Mouse (Mus musculus) left cerebral cortex, postnatal 36 days (tissue): ENCODE data around the gene Ltbp3. TPM values are rescaled to one million over a fixed set of nuclear protein-coding genes. Genes with fewer than 3 reads are reported as not detected.
A peak's percentile ranks its signal among the peaks of the same experiment; 100 is the strongest.

Source experiments
- DNase-seq, 2 experiments: peaks; one replicate each; pipeline ENCODE4 v3.0.0; 2021 to 2022; ENCODE audit warnings: low spot score in 2 of 2, mixed read lengths in 1 of 2
- intact Hi-C: fragments of 180-260 bp; cut with DNase I; formaldehyde crosslinking; loops from one replicate; pipeline ENCODE4 v1.15.1; 2025
- total RNA-seq, 2 experiments: library from RNA; stranded (reverse); gene quantifications; 2 replicates each; pipeline ENCODE4 v1.2.3; 2021

The Ltbp3 gene
- total RNA-seq, 2 experiments from 2014 or later, result 25.1 to 40.3 TPM

DNA sequence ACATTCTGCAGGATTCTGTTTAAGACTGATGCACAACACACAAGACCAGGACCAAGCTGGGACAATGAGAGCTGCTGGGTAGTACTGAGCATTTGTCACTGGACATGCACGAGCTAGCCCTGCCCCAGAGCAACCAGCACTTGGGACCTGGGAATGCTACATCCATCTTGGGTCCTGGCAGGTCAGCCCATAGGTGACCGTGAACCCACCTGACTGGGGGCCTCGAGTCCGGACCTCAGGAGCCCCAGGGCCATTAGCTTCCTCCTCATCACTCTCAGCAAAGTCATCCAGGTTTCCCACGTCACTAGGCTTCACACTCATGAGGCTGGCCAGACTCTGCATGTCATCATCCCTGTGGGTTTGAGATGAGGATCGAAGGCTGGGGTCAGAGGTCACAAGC, 19.5 kb upstream of the Ltbp3 start:
- DNase-seq, result no peak

DNA sequence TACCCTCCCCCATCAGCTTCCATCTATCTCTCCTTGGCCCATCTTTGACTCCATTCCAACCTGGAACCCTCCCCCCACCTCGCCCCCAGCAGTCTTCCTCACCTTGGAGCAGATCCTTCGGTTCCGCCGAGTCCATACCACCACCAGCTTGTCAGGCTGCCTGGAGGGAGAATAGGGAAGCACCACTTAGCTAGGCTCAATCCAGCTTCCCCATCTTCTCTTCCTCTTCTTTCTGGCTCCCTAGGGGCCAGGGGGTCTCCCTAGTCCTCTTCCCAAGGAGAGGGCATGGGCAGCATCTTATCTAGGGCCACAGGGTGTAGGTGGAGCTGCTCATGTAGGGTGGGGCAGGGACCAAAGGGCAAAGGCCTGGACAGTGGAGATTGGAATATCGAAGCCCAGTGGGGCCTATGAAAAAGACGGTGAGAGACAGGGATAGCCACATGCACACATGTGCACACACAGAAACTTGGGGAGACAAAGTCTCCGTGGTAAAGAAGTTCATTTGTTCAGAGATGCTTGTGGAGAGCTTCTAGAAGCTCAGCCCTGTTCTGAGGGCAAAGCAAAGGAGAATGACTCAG, 17.8 kb upstream of the Ltbp3 start:
- no peak for DNase-seq
- intact Hi-C loops, result no loop called here

More for the DNA sequence above, 19.5 kb upstream of the Ltbp3 start:
- intact Hi-C loops, result no loop called here

- intact Hi-C loops, result no loop called here
- DNase-seq, result no peak
Measured at GRCm38 (mm10) chr19:5723934-5724548, 16.7 kb upstream of the Ltbp3 start.

- intact Hi-C loops, result no loop called here
- DNase-seq, result no peak
Measured at GRCm38 (mm10) chr19:5724549-5724941, 16.2 kb upstream of the Ltbp3 start.

- intact Hi-C loops, result no loop called here
- DNase-seq, result no peak
Measured at GRCm38 (mm10) chr19:5725029-5725707, 15.5 kb upstream of the Ltbp3 start.

- intact Hi-C loops, result loop anchor here (2.0 kb wide), 1 partner anchor 15 kb away; no protein-coding TSS in a partner anchor
- no peak for DNase-seq
Measured at GRCm38 (mm10) chr19:5725767-5726515, 14.8 kb upstream of the Ltbp3 start, which contains the start of gene Ehbp1l1. Gene Ehbp1l1, minus strand, starts transcription at chr19:5726317.

DNA sequence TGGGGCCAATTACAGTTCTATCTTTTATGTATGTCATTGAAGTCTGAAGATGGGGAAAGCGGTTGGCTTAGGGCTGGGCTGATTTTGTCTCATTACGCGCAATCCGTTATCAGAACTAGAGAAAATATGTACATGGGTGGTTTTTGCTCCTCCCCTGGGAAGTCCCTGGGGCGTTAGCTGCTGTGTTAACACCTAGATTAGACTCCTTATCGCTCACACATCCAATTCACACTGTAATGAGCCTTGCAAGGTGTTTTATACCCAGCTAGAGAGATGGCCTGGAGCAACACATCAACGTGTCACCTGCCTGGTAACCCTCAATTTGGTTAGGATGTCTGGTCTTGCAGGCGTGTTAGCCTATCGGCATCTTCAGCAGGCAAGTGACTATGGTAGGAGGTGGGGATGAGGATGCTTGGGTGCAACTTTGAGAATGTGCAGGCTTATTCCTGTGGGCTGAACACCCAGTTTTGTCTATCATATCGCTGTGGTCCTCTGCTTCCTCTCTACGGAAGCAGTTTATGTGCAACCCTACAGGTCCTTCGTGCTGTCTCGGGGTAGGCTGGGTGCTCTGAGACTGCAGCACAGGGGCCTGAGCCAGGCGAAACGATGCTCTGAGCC, 13.6 kb upstream of the Ltbp3 start:
- DNase-seq, result no peak
- intact Hi-C loops, result loop anchor here (2.0 kb wide), 1 partner anchor 16 kb away; no protein-coding TSS in a partner anchor

- DNase-seq, result peak; percentile 82 to 84
- intact Hi-C loops, result loop anchor here (2.0 kb wide), 3 partner anchors 17 to 43 kb away; partner anchors contain the start of genes Map3k11, Pcnx3 and Scyl1
Measured at GRCm38 (mm10) chr19:5727701-5728100, 13.0 kb upstream of the Ltbp3 start.

DNA sequence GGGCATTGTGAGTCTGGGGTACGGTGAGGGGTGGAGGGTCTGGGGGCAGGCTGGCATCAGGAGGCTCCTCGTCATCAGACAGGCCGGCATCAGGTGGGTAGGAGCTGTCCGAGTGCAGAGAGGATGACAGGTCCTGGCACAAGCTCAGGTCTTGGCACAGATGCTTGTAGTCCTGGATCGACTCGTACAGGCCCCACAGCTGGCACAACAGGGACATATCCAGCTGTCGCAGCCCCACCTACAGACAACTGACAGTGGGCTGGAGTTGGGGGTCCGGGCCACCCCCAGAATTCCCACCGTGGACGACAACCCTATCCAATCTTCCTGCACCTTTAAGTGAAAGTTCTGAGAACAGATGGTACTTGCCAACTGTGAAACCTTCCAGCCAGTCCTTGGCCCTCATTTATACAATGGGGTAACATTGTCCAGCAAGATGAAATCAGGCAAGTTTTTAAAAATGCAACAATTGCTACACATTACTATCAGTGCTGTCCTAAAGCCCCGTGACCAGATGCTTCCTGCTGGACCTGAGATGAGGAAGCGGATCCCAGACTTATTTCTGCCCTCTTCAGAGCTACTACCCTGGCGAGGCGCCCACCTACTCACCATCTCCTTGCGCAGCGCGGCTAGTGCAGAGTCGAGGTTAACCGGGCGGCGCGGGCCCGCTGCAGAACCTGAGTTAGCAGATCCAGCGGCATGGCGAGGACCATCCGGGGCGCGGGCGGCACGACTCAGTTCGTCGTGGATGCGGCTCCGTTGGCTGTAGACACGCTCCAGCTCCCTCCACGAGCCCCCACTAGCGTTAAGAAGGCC, 11.9 kb upstream of the Ltbp3 start:
- intact Hi-C loops, result loop anchor here (2.0 kb wide), 2 partner anchors 40 to 42 kb away; partner anchors contain the start of genes Map3k11, Pcnx3 and Scyl1

DNA sequence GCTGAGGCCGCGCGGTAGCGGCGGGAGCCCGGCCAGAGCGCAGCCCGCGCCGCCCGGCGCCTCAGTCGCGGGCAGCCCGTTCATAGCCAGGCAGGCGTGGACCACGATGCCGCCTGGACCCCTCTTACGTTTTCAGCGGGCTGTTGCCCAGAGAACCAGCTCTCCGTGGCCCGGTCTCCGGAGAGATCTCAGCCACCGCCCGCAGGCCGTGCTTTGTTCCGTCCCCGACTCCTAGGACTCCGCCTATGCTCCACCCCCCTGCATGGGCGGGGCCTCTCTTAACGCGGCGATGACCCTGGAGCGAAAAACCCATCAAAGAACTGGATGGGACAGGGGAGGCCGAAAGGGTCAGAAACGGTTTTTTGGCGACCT, 11.3 kb upstream of the Ltbp3 start, which contains the start of gene Fam89b:
Fam89b (minus strand) TSS at position 210 of the 372 bp plus-strand sequence.
- intact Hi-C loops, result loop anchor here (2.0 kb wide), 2 partner anchors 41 kb away; partner anchors contain the start of genes Map3k11, Pcnx3 and Scyl1
- DNase-seq, result peak; percentile 83

More for the DNA sequence above, 11.9 kb upstream of the Ltbp3 start:
- peak; percentile 64 to 67 for DNase-seq

DNA sequence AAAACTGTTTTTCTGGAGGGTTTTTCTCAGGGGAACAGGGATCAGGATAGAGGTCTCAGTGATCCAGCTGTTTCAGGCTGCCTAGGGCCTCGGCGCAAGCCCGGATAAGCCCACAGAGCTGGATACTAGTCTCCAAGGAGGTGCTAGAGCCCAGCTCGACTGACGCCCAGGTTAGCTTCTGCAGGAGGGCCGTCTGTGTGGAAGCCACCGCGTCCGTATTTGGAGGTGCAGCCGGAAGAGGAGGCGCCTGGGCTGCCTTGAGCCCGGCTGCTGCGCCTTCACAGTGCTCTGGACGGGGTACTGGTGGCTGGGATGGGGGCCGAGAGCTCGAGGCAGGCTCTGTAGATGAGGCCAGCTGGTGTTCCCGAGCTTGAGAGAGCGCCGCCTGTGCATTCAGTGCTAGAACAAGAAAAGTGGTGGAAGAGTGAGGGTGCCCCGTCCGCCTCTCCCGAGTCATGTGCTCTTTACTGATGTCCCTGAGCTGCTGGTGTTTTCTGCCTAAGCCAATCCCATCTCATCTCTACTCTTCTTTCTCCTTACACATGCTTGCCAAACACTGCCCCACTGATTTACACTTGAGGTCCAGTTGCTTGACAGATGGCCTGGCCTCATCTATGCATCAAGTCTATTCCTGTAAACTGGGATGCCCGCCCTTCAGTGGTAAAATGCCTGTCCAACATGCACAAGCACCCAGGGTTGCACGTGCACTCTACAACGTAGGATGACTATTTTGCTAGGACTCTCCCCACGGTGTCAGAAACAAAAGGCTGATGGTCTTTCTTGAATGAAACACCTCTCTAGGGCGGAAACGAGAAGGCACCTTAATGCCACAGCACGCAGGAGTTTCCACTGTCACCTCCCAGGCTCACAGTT, 10.2 kb upstream of the Ltbp3 start:
- intact Hi-C loops, result no loop called here
- no peak for DNase-seq

DNA sequence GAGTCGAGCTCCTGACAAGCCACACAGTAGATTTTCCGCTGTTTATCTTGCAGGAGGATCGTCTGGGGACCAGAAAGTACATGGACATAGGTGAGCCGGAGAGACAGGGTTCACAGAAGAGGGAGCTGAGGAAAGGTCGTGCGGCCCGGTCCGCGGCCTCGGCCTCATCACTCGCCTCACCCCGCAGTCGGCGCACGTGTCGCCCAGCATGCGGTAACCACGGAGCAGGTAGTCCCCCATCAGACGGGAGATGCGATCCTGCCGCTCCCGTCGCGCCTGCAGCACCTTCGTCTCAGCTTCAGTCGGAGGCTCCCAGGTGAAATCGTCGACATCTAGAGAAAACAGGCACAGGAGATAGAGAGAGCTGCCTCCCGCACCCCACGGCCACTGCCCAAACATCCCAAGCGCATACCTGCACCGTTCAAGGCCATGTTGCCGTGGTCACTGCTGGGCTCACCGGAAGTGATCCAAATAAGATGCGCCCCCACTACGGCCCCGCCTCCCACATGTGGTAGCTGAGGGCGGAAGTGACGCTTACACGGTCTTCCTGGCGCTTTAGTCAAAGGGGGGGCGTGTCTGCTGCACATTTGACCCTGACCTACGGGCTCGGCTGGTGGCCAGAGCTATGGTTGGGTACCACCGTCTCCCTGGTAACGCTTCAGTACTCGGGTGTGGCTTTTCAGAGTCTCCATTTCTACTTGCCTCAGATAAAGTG, 9.3 kb upstream of the Ltbp3 start:
- peak; percentile 93 to 94 for DNase-seq
- intact Hi-C loops, result no loop called here

GRCm38 (mm10) chr19:5734325-5734724, 6.4 kb upstream of the Ltbp3 start:
- DNase-seq, result no peak
- intact Hi-C loops, result no loop called here

DNA sequence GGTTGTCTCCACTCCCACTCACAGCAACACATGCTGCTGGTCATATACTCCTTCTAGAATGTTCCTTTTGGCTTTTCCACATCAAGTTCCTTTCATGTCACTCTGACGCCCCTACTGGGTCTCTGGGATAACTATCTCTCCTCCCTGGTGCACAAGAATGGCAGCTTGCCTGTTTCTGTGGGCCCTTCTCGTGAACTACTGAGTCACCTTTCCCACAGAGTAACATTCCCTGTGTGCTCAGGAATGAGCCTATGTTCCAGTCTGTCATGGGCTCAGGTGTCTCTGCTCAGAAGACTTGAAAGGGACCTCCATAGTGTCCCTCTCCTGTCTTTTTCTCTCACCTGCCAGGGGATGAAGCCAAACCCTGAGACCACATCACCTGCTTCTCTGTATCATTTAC, 1.3 kb upstream of the Ltbp3 start:
- intact Hi-C loops, result no loop called here
- no peak for DNase-seq

DNA sequence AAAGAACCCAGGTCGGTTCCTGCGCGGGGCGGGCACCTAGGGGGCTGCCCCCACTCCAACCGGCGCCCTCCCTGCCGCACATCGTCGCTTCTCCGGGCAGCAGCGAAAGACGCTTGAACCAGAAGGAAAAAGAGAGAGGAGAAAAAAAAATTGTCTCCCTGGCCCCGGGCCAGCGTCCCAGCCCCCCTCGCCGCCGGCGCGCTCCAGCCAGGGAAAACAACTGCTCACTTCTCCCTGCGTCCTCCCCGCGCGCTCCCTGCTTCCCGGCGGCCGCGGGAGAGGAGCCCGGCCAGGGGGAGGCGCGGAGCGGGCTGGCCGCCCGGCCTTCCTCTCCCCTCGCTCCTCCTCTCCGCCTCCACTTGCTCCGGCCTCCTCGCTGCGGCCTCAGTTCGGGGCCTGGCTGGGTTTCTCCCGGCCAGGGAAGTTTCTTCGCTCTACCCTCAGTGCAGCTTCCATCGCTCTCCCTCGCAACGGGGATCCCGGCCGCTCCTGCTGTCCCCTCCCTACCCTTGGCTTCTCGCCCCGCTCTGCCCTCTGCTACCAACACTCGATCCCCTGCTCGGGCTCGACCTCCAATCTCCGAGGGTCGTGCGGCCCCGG, 1.0 kb downstream of the Ltbp3 start:
- intact Hi-C loops, result no loop called here
- DNase-seq, result peak; percentile 71 to 77

DNA sequence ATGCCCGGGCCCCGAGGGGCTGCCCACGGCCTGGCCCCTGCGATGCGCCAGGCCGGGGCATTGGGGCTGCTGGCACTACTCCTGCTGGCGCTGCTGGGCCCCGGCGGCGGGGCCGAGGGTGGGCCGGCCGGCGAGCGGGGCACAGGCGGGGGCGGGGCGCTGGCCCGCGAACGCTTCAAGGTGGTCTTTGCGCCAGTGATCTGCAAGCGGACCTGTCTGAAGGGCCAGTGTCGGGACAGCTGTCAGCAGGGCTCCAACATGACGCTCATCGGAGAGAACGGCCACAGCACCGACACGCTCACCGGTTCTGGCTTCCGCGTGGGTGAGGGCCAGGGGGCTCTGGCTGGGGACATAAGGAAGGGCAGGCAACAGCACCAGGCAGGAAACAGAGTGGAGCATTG, 1.5 kb downstream of the Ltbp3 start:
- intact Hi-C loops, result no loop called here
- no peak for DNase-seq

GRCm38 (mm10) chr19:5743576-5743975, 2.9 kb downstream of the Ltbp3 start:
- intact Hi-C loops, result no loop called here
- DNase-seq, result no peak
